Mouse (Mus musculus) cortical plate, adult 2 months (tissue): ENCODE data around the gene Myt1. TPM values are rescaled to one million over a fixed set of nuclear protein-coding genes. Genes with fewer than 3 reads are reported as not detected.
"Not testable (repeated sequence)": the region's sequence is repeated elsewhere in the genome, so short reads cannot be mapped to it uniquely, and the experiment has no call there.

Experiments used
- H3K27ac ChIP-seq: fragments of 200-500 bp; 2 replicates; pipeline ENCODE4 v1.5.1; 2012; ENCODE audit warnings: low read length, control low read depth, inconsistent platforms; ENCODE audit not compliant: insufficient read depth
- H3K4me1 ChIP-seq: fragments of 200-500 bp; 2 replicates; pipeline ENCODE4 v1.6.1; 2011; ENCODE audit warnings: low read length; ENCODE audit not compliant: control insufficient read depth, insufficient read depth
- H3K4me3 ChIP-seq: fragments of 200-500 bp; 2 replicates; pipeline ENCODE4 v1.5.1; 2011; ENCODE audit warnings: mild to moderate bottlenecking, low read length, control low read depth; ENCODE audit not compliant: insufficient read depth
- CTCF ChIP-seq: fragments of 200-500 bp; IDR thresholded peaks from 2 replicates; pipeline ENCODE4 v1.5.1; 2011; ENCODE audit warnings: mild to moderate bottlenecking, control low read depth, low read length; ENCODE audit not compliant: insufficient read depth; ENCODE audit errors: extremely low read depth
- POLR2A ChIP-seq: fragments of 200-500 bp; IDR thresholded peaks from 2 replicates; pipeline ENCODE4 v1.6.1; 2011; ENCODE audit warnings: mild to moderate bottlenecking, low read length, control low read depth; ENCODE audit not compliant: insufficient read depth; ENCODE audit errors: extremely low read depth
- polyA plus RNA-seq: library from polyadenylated mRNA; depleted of rRNA; stranded (reverse); fragments of >200 nt; gene quantifications from 2 replicates; pipeline ENCODE4 v1.2.3, GENCODE M21; 2012

Gene Myt1
- polyA plus RNA-seq, 1 experiment = 7.0 TPM

GRCm38 (mm10) chr2:181769397-181769796, 6.3 kb downstream of the Myt1 start:
- peaks cover 2% of the 10 kb centered on the region for H3K4me1 ChIP-seq
- TF ChIP-seq POLR2A (no peak), CTCF (no peak)
- no peak overlapping the region for H3K4me3 ChIP-seq
- no peak overlapping the region for H3K27ac ChIP-seq

GRCm38 (mm10) chr2:181773203-181773602, 10.1 kb downstream of the Myt1 start:
- no peak overlapping the region for H3K27ac ChIP-seq

GRCm38 (mm10) chr2:181775786-181776185, 12.7 kb downstream of the Myt1 start:
- Histone ChIP-seq H3K4me1 (no peaks in the 10 kb centered on the region), H3K4me3 (no peak overlapping the region), H3K27ac (no peak overlapping the region)
- TF ChIP-seq POLR2A (no peak), CTCF (no peak)

More at GRCm38 (mm10) chr2:181773203-181773602, 10.1 kb downstream of the Myt1 start:
- no peak for TF ChIP-seq CTCF
- no peak for TF ChIP-seq POLR2A
- H3K4me3 ChIP-seq = no peak overlapping the region
- H3K4me1 ChIP-seq = peaks cover 2% of the 10 kb centered on the region

- Histone ChIP-seq H3K27ac (no peak overlapping the region), H3K4me1 (no peaks in the 10 kb centered on the region), H3K4me3 (no peak overlapping the region)
- TF ChIP-seq POLR2A = no peak
- no peak for TF ChIP-seq CTCF
These were observed 14.6 kb downstream of the Myt1 start for GRCm38 (mm10) chr2:181777715-181778114.

- no peaks in the 10 kb centered on the region; the same call in 1 of the 2 replicates for H3K4me1 ChIP-seq
- TF ChIP-seq POLR2A = no peak
- no peak for TF ChIP-seq CTCF
- no peak overlapping the region for H3K4me3 ChIP-seq
- H3K27ac ChIP-seq = no peak overlapping the region
These were observed 18.3 kb downstream of the Myt1 start for GRCm38 (mm10) chr2:181781421-181781820.

GRCm38 (mm10) chr2:181787852-181788251, 24.7 kb downstream of the Myt1 start:
- no peaks in the 10 kb centered on the region; the same call in 1 of the 2 replicates for H3K4me1 ChIP-seq
- H3K4me3 ChIP-seq = no peak overlapping the region
- TF ChIP-seq POLR2A (no peak), CTCF (no peak)

GRCm38 (mm10) chr2:181789396-181789795, 26.3 kb downstream of the Myt1 start:
- Histone ChIP-seq H3K4me3 (no peak overlapping the region), H3K27ac (no peak overlapping the region), H3K4me1 (no peaks in the 10 kb centered on the region; the same call in 1 of the 2 replicates)
- TF ChIP-seq POLR2A (no peak), CTCF (no peak)

More at GRCm38 (mm10) chr2:181787852-181788251, 24.7 kb downstream of the Myt1 start:
- H3K27ac ChIP-seq = no peak overlapping the region

GRCm38 (mm10) chr2:181793186-181793585, 30.1 kb downstream of the Myt1 start:
- not testable (repeated sequence) for H3K27ac ChIP-seq, H3K4me3 ChIP-seq, H3K4me1 ChIP-seq

- Histone ChIP-seq H3K4me3 (no peak overlapping the region), H3K4me1 (no peaks in the 10 kb centered on the region), H3K27ac (no peak overlapping the region)
- TF ChIP-seq CTCF (no peak), POLR2A (no peak)
These were observed 32.6 kb downstream of the Myt1 start for GRCm38 (mm10) chr2:181795641-181796130.

GRCm38 (mm10) chr2:181797672-181798071, 34.5 kb downstream of the Myt1 start:
- no peak for TF ChIP-seq CTCF
- no peak overlapping the region for H3K27ac ChIP-seq

More at GRCm38 (mm10) chr2:181797672-181798071, 34.5 kb downstream of the Myt1 start:
- Histone ChIP-seq H3K4me3 (no peak overlapping the region), H3K4me1 (no peaks in the 10 kb centered on the region)
